Mouse (Mus musculus) intestine, embryonic 16.5 days (tissue): ENCODE results near the gene Stxbp1. TPM values are rescaled to one million over a fixed set of nuclear protein-coding genes. Genes with fewer than 3 reads are reported as not detected.

ENCODE experiments used
- ATAC-seq: fragments of 200-750 bp; cut with Nextera tagmentation; 2 replicates; pipeline ENCODE4 v1.8.0; 2017; ENCODE audit warnings: moderate TSS enrichment, moderate library complexity
- H3K27ac ChIP-seq: fragments of 300-500 bp; sonication (generic); 2 replicates; pipeline ENCODE4 v1.5.1; 2014; ENCODE audit warnings: mild to moderate bottlenecking, low read length
- H3K27me3 ChIP-seq: fragments of 300-500 bp; sonication (generic); replicated peaks from 2 replicates; pipeline ENCODE4 v1.6.1; 2014; ENCODE audit warnings: low read length, control low read depth, mixed read lengths; ENCODE audit not compliant: control insufficient read depth, insufficient read depth
- H3K36me3 ChIP-seq: fragments of 300-500 bp; sonication (generic); 2 replicates; pipeline ENCODE4 v1.6.1; 2014; ENCODE audit warnings: low read length, control low read depth; ENCODE audit not compliant: control insufficient read depth, insufficient read depth
- H3K4me1 ChIP-seq: fragments of 300-500 bp; sonication (generic); 2 replicates; pipeline ENCODE4 v1.6.1; 2014; ENCODE audit warnings: low read length, control low read depth, mixed read lengths; ENCODE audit not compliant: control insufficient read depth, insufficient read depth
- H3K4me2 ChIP-seq: fragments of 300-500 bp; sonication (generic); 2 replicates; pipeline ENCODE4 v1.6.1; 2014; ENCODE audit warnings: low read depth, low read length, control low read depth
- H3K4me3 ChIP-seq: fragments of 300-500 bp; sonication (generic); 2 replicates; pipeline ENCODE4 v1.5.1; 2014; ENCODE audit warnings: mild to moderate bottlenecking, low read length
- H3K9ac ChIP-seq: fragments of 300-500 bp; sonication (generic); 2 replicates; pipeline ENCODE4 v1.6.1; 2014; ENCODE audit warnings: low read depth, low read length
- H3K9me3 ChIP-seq: fragments of 300-500 bp; sonication (generic); 2 replicates; pipeline ENCODE4 v1.6.1; 2016; ENCODE audit warnings: low read length, control low read depth; ENCODE audit not compliant: control insufficient read depth
- WGBS: fragments of 180-500 bp; shearing (Covaris S2); extraction: QIAGEN DNeasy Blood & Tissue Kit; methylation state at CpG from one replicate; pipeline ENCODE4 v1.1.7; 2014; 5-methylcytosine and 5-hydroxymethylcytosine counted together
- polyA plus RNA-seq: library from polyadenylated mRNA; unstranded; fragments of >200 nt; fragmentation: Nextera tagmentation; extraction: Ambion mirVana; gene quantifications from 2 replicates; pipeline ENCODE4 v1.2.1, GENCODE M21; 2015

Gene Stxbp1
- polyA plus RNA-seq, 1 experiment from 2014 or later, result 18.1 TPM

GRCm38 (mm10) chr2:32772626-32773279 lies 74.3 kb downstream of the Stxbp1 start:
- Histone ChIP-seq H3K27ac (no peak overlapping the region), H3K4me2 (no peak overlapping the region), H3K4me1 (peaks cover 19% of the 10 kb centered on the region), H3K9me3 (no peaks in the 10 kb centered on the region), H3K4me3 (no peak overlapping the region), H3K36me3 (no peaks in the 10 kb centered on the region), H3K27me3 (no peaks in the 10 kb centered on the region), H3K9ac (no peak overlapping the region)
- WGBS, result 81% methylated on average over 8 of the region's 8 CpGs
- ATAC-seq, result no peak

DNA sequence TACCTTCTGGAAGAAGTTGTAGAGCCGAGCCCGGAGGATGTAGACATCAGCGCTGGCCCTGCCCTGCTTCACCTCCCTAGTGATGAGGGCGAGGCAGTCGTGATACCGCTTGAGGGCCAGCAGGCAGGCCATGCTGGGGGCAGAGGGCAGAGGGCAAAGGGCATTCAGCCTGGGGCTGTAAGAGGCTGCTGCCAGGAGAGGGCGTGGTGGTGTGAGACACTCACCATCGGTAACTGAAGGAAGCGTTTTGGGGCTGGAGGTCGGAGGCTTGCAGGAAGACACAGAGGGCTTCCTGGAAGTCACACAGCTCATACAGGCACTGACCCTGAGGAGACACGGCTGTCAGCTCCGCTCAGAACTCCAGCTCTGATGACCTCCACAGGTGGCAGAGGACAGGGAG lies 75.2 kb downstream of the Stxbp1 start:
- WGBS, result 24% methylated on average over 12 of the region's 12 CpGs
- Histone ChIP-seq H3K27ac (0 out of 2 replicates have a peak overlapping the region, but pooled peaks have one; percentile 9), H3K4me1 (peaks cover 19% of the 10 kb centered on the region), H3K9me3 (no peaks in the 10 kb centered on the region), H3K9ac (0 out of 2 replicates have a peak overlapping the region, but pooled peaks have one; percentile 6), H3K36me3 (no peaks in the 10 kb centered on the region), H3K4me3 (no peak overlapping the region), H3K27me3 (no peaks in the 10 kb centered on the region), H3K4me2 (no peak overlapping the region)
- no peak for ATAC-seq

GRCm38 (mm10) chr2:32769327-32770085 lies 77.5 kb downstream of the Stxbp1 start:
- ATAC-seq, result no peak
- WGBS, result 71% methylated on average over 5 of the region's 5 CpGs

GRCm38 (mm10) chr2:32768661-32769285 lies 78.3 kb downstream of the Stxbp1 start:
- peak; percentile 32; the same call in 1 of the 2 replicates for ATAC-seq
- Histone ChIP-seq H3K9ac (peak overlapping the region; percentile 34; the same call in 1 of the 2 replicates), H3K4me3 (no peak overlapping the region), H3K36me3 (no peaks in the 10 kb centered on the region), H3K4me1 (peaks cover 6% of the 10 kb centered on the region), H3K27me3 (no peaks in the 10 kb centered on the region), H3K4me2 (no peak overlapping the region), H3K9me3 (no peaks in the 10 kb centered on the region), H3K27ac (no peak overlapping the region)
- WGBS, result 53% methylated on average over 19 of the region's 19 CpGs

More at GRCm38 (mm10) chr2:32769327-32770085, 77.5 kb downstream of the Stxbp1 start:
- H3K9me3 ChIP-seq, result no peaks in the 10 kb centered on the region
- no peak overlapping the region for H3K4me2 ChIP-seq
- H3K4me1 ChIP-seq, result peaks cover 6% of the 10 kb centered on the region
- no peak overlapping the region for H3K9ac ChIP-seq
- no peak overlapping the region for H3K4me3 ChIP-seq
- H3K27me3 ChIP-seq, result no peaks in the 10 kb centered on the region
- no peak overlapping the region for H3K27ac ChIP-seq
- H3K36me3 ChIP-seq, result no peaks in the 10 kb centered on the region

GRCm38 (mm10) chr2:32767241-32767640 lies 79.8 kb downstream of the Stxbp1 start:
- H3K4me3 ChIP-seq, result no peak overlapping the region
- 65% methylated on average over 12 of the region's 12 CpGs for WGBS
- no peaks in the 10 kb centered on the region for H3K9me3 ChIP-seq
- no peaks in the 10 kb centered on the region for H3K36me3 ChIP-seq
- H3K4me1 ChIP-seq, result peaks cover 5% of the 10 kb centered on the region
- H3K9ac ChIP-seq, result no peak overlapping the region
- H3K4me2 ChIP-seq, result no peak overlapping the region
- H3K27me3 ChIP-seq, result no peaks in the 10 kb centered on the region
- no peak overlapping the region for H3K27ac ChIP-seq
- no peak for ATAC-seq

GRCm38 (mm10) chr2:32763353-32763752 lies 83.7 kb downstream of the Stxbp1 start:
- no peak for ATAC-seq
- H3K9me3 ChIP-seq, result no peaks in the 10 kb centered on the region
- no peaks in the 10 kb centered on the region for H3K4me1 ChIP-seq
- no peak overlapping the region for H3K4me2 ChIP-seq
- 78% methylated on average over 3 of the region's 3 CpGs for WGBS
- H3K27me3 ChIP-seq, result no peaks in the 10 kb centered on the region
- H3K27ac ChIP-seq, result no peak overlapping the region
- no peak overlapping the region for H3K9ac ChIP-seq
- H3K4me3 ChIP-seq, result no peak overlapping the region
- peaks cover 9% of the 10 kb centered on the region; the same call in 1 of the 2 replicates for H3K36me3 ChIP-seq

- 85% methylated on average over 4 of the region's 4 CpGs for WGBS
- peaks cover 9% of the 10 kb centered on the region; the same call in 1 of the 2 replicates for H3K36me3 ChIP-seq
These were observed 85.2 kb downstream of the Stxbp1 start for GRCm38 (mm10) chr2:32761859-32762258.

GRCm38 (mm10) chr2:32761361-32761760 lies 85.7 kb downstream of the Stxbp1 start:
- Histone ChIP-seq H3K36me3 (peaks cover 9% of the 10 kb centered on the region; the same call in 1 of the 2 replicates), H3K9ac (no peak overlapping the region), H3K4me3 (no peak overlapping the region), H3K27me3 (no peaks in the 10 kb centered on the region), H3K4me2 (no peak overlapping the region), H3K27ac (no peak overlapping the region), H3K9me3 (no peaks in the 10 kb centered on the region), H3K4me1 (peaks cover 2% of the 10 kb centered on the region; the same call in 1 of the 2 replicates)
- ATAC-seq, result no peak
- 87% methylated on average over 14 of the region's 14 CpGs for WGBS

More at GRCm38 (mm10) chr2:32761859-32762258, 85.2 kb downstream of the Stxbp1 start:
- Histone ChIP-seq H3K4me2 (no peak overlapping the region), H3K9me3 (no peaks in the 10 kb centered on the region), H3K9ac (no peak overlapping the region), H3K4me1 (peaks cover 2% of the 10 kb centered on the region; the same call in 1 of the 2 replicates), H3K27ac (no peak overlapping the region), H3K4me3 (no peak overlapping the region), H3K27me3 (no peaks in the 10 kb centered on the region)
- ATAC-seq, result no peak

DNA sequence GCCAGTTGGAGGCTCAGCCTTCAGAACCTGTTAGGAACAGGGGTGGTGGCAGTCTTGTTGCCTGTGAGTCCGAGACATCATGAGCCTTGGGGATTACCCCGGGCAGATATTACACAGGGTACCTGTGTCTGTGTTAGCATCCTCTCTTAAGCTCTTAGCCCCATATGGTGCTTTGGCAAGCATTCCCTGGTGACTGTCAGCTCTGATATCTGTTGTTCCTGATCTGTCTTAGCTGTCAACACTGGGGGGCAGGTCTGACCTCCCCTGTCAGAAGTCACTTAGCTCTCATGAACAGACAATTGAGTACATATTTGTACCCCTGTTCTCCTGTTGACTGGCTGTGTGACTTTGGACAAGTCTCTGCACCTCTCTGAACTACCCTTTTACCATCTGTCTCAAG lies 88.0 kb downstream of the Stxbp1 start:
- WGBS, result 94% methylated on average over 2 of the region's 2 CpGs
- H3K27me3 ChIP-seq, result no peaks in the 10 kb centered on the region
- no peak overlapping the region for H3K4me2 ChIP-seq
- peaks cover 9% of the 10 kb centered on the region; the same call in 1 of the 2 replicates for H3K36me3 ChIP-seq
- no peaks in the 10 kb centered on the region for H3K9me3 ChIP-seq
- H3K9ac ChIP-seq, result no peak overlapping the region
- no peak overlapping the region for H3K4me3 ChIP-seq
- no peak overlapping the region for H3K27ac ChIP-seq
- no peak for ATAC-seq
- H3K4me1 ChIP-seq, result peaks cover 2% of the 10 kb centered on the region; the same call in 1 of the 2 replicates
